Mouse (Mus musculus): ENCODE data around the gene Pcna.
"Not testable (repeated sequence)": the region's sequence is repeated elsewhere in the genome, so short reads cannot be mapped to it uniquely, and the experiment has no call there.

Pcna gene

GRCm38 (mm10) chr2:132275527-132275926 lies 22.4 kb upstream of the Pcna start:
- no peak for DNase-seq

GRCm38 (mm10) chr2:132272694-132273389 lies 19.7 kb upstream of the Pcna start:
- peak; percentile 78 for DNase-seq

GRCm38 (mm10) chr2:132270331-132270951 lies 17.3 kb upstream of the Pcna start:
- DNase-seq: peak; percentile 93

- DNase-seq: peak; percentile 94
Observed at GRCm38 (mm10) chr2:132269217-132269616, 16.1 kb upstream of the Pcna start.

DNA sequence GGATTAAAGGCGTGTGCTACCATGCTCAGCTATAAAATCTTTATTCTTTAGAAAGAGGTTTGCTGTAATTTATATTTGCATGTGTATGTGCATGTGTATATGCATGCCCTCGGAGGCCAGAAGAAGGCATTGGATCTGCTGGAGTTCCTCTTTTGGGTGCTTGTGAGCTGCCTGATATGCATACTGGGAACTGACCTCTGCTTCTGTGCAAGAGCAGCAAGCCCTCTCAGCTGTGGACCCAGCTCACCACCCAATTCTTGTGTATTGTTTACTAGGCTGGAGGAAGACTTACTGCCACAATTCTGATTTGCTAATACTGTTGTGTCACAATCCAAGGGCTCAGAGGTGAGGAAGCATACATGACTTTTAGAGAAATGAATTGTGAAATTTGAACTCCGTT lies 13.0 kb upstream of the Pcna start:
- peak; percentile 89 for DNase-seq

DNA sequence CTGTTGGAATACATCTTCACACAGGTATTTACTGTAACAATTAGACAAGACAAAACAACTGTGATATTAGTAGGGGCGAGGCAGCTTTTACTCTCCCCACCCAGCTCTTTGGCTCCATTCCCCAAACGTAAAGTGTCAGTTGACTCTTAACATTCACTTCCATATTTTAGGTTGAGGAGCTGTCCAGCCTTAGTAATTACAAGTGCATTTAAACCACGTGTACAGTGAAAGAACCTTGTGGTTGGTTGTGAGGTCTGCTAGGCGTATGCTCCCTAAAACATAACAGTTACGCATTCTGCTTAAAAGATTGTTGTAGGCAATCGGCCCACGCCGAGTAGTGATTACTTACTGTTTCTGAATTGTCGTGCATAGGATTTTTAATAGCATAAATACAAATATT lies 12.1 kb upstream of the Pcna start:
- no peak for DNase-seq

- DNase-seq: peak; percentile 93
Observed at GRCm38 (mm10) chr2:132264266-132264710, 11.2 kb upstream of the Pcna start.

- DNase-seq: peak; percentile 95
Observed at GRCm38 (mm10) chr2:132263421-132264265, 10.5 kb upstream of the Pcna start.

DNA sequence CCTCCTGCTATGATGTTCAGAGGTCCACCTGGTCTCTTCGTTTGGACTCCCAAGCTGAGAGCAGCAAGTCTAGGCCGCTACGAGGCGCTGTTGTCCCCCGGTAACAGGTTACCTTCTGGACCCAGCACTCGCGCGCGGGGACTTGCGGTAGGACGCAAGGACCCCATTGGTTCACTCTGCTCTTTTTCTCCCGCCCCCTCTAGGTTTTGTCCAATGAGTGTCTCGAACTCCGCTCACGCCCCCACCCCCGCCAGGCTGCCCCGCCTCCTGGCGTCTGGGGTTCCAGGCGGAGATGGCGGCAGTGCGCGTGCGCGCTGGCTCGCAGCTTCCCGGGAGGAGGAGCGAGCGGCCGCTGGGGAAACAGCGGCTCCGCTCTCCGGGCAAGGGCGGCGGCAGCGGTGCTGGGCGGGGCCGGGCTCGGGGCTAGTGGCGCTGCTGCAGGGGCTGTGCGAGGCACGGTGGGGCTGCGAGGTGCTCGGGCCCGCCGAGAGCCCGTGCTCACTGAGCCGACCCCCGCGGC lies 9.8 kb upstream of the Pcna start, which contains the start of gene Cds2:
Gene Cds2 (plus strand): TSS at position 270 of the 520 bp plus-strand sequence.
- peak; percentile 100 for DNase-seq

- no peak for DNase-seq
Observed at GRCm38 (mm10) chr2:132262175-132262574, 9.1 kb upstream of the Pcna start.

- no peak for DNase-seq
Observed at GRCm38 (mm10) chr2:132260601-132261000, 7.5 kb upstream of the Pcna start.

- DNase-seq: peak; percentile 81
Observed at GRCm38 (mm10) chr2:132257350-132258068, 4.4 kb upstream of the Pcna start.

- no peak for DNase-seq
Observed at GRCm38 (mm10) chr2:132253603-132254002, 489 bp upstream of the Pcna start.

DNA sequence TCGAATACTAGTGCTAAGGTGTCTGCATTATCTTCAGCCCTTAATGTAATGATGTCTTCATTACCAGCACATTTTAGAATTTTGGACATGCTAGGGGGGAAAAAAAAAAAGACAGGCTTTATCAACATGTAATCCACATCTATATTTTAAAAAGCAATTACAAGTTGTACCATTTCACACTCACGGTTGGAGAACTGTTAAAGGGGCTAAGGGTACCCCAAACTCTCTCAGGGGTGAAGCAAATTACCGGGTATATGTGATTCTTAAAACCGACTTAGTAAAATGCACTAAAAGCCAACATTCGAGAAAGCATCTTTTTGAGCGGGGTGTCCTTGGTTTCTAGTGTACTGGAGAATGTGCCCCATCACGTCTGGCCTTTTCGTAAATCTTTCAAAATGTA lies 1.2 kb downstream of the Pcna start:
- no peak for DNase-seq

- peak; percentile 99 for DNase-seq
Observed at GRCm38 (mm10) chr2:132247539-132248313, 5.4 kb downstream of the Pcna start, which contains the start of gene Tmem230. Gene Tmem230, minus strand, starts transcription at chr2:132247807.

DNA sequence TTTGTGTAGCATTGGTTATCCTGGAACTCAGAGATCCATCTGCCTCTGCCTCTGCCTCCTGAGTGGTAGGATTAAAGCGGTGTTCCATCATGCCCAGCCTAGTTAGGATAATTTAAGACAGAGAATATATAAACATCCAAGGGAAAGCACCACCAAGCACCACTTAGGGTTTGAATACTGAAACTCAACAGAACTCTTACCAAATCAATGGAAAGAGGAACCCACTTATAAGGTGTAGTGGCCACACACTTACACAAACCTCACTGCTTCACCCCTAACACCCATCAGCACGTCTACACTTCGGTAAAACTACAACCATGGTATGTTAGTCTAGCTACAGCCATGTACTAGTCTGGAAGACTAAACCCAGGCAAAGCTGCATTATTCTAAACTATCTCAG lies 9.7 kb downstream of the Pcna start:
- no peak for DNase-seq

- DNase-seq: not testable (repeated sequence)
Observed at GRCm38 (mm10) chr2:132240457-132240856, 12.7 kb downstream of the Pcna start.

GRCm38 (mm10) chr2:132239434-132239833 lies 13.7 kb downstream of the Pcna start:
- DNase-seq: not testable (repeated sequence)

DNA sequence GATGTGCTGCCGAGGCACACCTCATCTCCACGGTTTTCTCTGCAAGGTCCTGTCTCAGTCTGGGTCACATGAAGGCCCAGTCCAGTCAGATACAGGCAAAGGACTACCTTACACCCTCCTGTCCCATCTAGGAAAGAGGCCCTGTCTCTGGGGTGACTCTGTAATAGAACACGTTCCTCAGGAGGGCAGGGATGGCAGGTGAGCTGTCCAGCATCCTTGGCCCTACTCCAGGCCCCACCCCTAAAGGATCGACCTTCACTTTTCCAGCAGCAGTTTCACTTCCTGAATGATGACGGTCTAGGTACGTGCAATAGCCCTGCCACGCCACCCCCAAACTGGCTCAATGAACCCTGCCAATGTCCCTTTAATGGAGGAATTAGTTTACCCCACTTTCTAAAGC lies 17.1 kb downstream of the Pcna start:
- no peak for DNase-seq

DNA sequence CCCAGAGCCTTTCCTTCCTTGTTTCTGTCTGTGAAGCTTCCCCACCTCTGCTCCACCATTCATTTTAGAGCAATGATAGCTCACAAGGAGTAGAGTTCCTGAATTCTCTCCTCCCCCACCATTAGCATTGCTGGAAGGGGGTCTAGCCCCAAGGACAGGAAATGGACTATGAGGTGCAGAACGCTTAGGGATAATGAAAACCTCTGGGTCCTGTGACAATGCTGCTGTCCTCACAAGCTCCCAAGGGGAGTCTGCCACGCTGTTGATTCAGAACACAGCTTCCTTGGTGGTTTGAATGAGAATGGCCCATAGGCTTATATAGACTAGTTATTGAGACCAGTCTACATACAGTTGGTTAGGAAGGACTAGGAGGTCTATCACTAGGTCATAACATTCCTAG lies 17.8 kb downstream of the Pcna start:
- no peak for DNase-seq

DNA sequence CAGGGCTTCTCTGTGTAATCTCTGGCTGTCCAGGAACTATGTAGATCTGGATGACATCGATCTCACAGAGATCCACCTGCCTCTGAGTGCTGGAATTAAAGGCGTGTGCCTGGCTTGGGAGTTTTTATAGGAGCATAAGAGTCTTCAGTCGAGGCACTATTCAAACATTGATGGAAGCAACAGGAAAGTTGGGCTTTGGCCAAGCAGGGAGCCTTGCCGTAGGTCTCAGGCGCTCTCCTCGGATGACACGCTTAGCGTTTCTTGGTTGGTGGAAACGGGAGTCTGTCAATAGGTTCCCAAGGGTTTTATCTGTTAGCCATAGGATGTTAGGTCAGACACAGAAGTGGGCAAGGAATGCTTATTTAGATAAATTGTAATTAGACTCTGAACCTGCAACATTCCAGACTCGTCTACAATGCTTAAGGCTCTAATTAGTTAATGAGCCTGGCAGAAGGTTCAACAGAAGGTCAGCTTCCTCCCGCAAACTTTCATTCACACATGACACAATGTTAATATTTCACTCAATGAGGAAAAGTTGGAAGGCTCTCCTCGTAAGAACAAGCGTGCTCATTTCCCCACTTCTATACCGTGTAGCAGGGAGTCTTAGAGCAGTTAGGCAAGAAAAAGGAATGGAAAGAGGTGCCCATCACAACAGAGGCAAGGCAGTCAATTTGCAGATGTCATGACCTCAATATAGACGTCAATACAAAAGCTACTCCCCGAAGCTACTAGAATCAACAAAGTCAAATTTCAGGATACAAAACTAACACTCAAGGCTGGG lies 18.9 kb downstream of the Pcna start:
- no peak for DNase-seq
